10 mouse cellular contexts compared by ENCODE assay signal in the genomic region with DNA sequence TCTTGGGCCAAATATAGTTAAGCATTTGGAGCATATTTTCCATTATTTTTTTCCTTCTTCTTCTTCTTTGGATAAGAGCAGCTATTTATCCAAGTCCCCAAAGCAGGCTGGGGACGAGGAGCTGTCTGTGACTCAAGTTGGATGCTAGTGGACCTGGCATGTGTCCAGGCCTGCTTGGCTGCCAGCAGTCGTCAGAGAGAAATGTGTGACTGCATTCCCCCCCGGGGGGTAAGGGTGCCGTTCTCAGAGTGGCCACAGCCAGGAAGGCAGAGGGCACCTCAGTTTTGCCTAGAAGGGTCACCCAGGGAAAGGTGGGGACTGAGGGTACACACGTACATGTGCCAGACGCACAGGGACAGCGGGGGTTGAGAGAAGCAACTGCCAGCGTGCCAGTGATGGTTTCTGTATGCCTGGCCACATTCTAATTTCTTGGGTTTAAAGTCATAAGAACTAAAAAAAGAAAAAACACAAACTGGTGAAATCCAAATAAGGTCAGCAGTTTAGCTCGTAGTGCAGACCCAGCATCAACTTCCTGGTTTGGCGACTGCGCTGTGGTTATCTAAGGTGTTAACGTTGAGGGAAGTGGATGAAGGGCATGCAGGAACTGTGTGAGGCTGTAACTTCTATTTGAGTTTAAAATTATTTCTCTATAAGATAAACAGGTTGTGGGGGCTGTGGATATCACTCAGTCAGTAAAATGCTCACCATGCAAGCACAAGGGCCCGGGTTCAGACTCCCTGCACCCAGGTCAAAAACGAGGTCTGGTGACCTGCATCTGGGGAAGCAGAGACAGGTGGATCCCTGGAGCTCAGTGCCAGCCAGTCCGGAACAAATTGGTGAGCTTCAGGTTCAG. TPM values are rescaled to one million over a fixed set of nuclear protein-coding genes. Genes with fewer than 3 reads are reported as not detected.
DNase-seq lines count a peak whose midpoint lies in the region; ATAC-seq lines count a peak whose summit lies in the region.
"Had no signal": no experiment of that assay in that cellular context is flagged by ENCODE, and none has a peak within 500 bp of the region (broad histone marks: within the 10 kb centered on the region; RNA-seq: fewer than 3 reads in every experiment).

No protein-coding gene starts in this region.

- intact Hi-C loops in left cerebral cortex, postnatal 4 days (cut with DNase I), result no loop called here

- no peaks in the 10 kb centered on the region for H3K36me3 ChIP-seq in forebrain, embryonic 14.5 days (ENCODE audit: control insufficient read depth, insufficient read depth, low read length)
- H3K36me3 ChIP-seq in forebrain, embryonic 11.5 days (ENCODE audit: control insufficient read depth, insufficient read depth, low read length), result no peaks in the 10 kb centered on the region
- H3K36me3 ChIP-seq: embryonic facial prominence, embryonic 15.5 days; midbrain, embryonic 12.5 days had no signal

- peak; percentile 70 for DNase-seq in forebrain, embryonic 14.5 days (ENCODE audit: low spot score)
- DNase-seq in forebrain, embryonic 11.5 days (ENCODE audit: low spot score), result no peak
- DNase-seq in adrenal gland, postnatal 14 days, result peak; percentile 92
- DNase-seq in frontal cortex, postnatal 36 days (ENCODE audit: low spot score in 2 of 2), result peak; percentile 72 to 75
- peak; percentile 78 to 83 for DNase-seq in kidney, adult 8-10 months
- peak; percentile 79 for DNase-seq in left cerebral cortex, postnatal 4 days
- peak; percentile 62 for DNase-seq in telencephalon, adult 2 months (ENCODE audit: low read depth, low spot score)
- no peak for DNase-seq in thymus, postnatal 4 days

- no peak overlapping the region for H3K9ac ChIP-seq in forebrain, embryonic 14.5 days (ENCODE audit: low read length)
- H3K9ac ChIP-seq in forebrain, embryonic 11.5 days (ENCODE audit: low read length), result no peak overlapping the region
- H3K9ac ChIP-seq: embryonic facial prominence, embryonic 15.5 days; midbrain, embryonic 12.5 days had no signal

- H3K27me3 ChIP-seq in forebrain, embryonic 14.5 days (replicated peaks; ENCODE audit: control insufficient read depth, insufficient read depth, low read length), result no peaks in the 10 kb centered on the region
- no peaks in the 10 kb centered on the region for H3K27me3 ChIP-seq in forebrain, embryonic 11.5 days (ENCODE audit: control insufficient read depth, insufficient read depth, low read length)
- H3K27me3 ChIP-seq: embryonic facial prominence, embryonic 15.5 days had no signal

- no peaks in the 10 kb centered on the region for H3K9me3 ChIP-seq in forebrain, embryonic 14.5 days (replicated peaks; ENCODE audit: control insufficient read depth, low read length)
- no peaks in the 10 kb centered on the region for H3K9me3 ChIP-seq in forebrain, embryonic 11.5 days (ENCODE audit: control insufficient read depth, low read length)
- H3K9me3 ChIP-seq: embryonic facial prominence, embryonic 15.5 days; midbrain, embryonic 12.5 days had no signal

- H3K4me3 ChIP-seq in forebrain, embryonic 14.5 days (ENCODE audit: low read depth, low read length), result no peak overlapping the region
- H3K4me3 ChIP-seq in forebrain, embryonic 11.5 days (ENCODE audit: low read depth, low read length), result no peak overlapping the region
- H3K4me3 ChIP-seq: embryonic facial prominence, embryonic 15.5 days; midbrain, embryonic 12.5 days had no signal

- ATAC-seq in forebrain, embryonic 14.5 days, result no peak
- no peak for ATAC-seq in forebrain, embryonic 11.5 days (replicated peaks; ENCODE audit: low FRiP score)

- no peak overlapping the region for H3K4me2 ChIP-seq in forebrain, embryonic 14.5 days (ENCODE audit: low read length)
- no peak overlapping the region for H3K4me2 ChIP-seq in forebrain, embryonic 11.5 days (ENCODE audit: low read depth, low read length, severe bottlenecking)
- H3K4me2 ChIP-seq: embryonic facial prominence, embryonic 15.5 days; midbrain, embryonic 12.5 days had no signal

- peaks cover 6% of the 10 kb centered on the region; the same call in 1 of the 2 replicates for H3K4me1 ChIP-seq in forebrain, embryonic 14.5 days (ENCODE audit: control insufficient read depth, insufficient read depth, low read length)
- H3K4me1 ChIP-seq in forebrain, embryonic 11.5 days (replicated peaks; ENCODE audit: control insufficient read depth, insufficient read depth, low read length), result no peaks in the 10 kb centered on the region
- H3K4me1 ChIP-seq: midbrain, embryonic 12.5 days had no signal

- H3K27ac ChIP-seq in forebrain, embryonic 14.5 days (ENCODE audit: low read depth, low read length), result no peak overlapping the region
- no peak overlapping the region for H3K27ac ChIP-seq in forebrain, embryonic 11.5 days (ENCODE audit: low read depth, low read length)
- H3K27ac ChIP-seq: embryonic facial prominence, embryonic 15.5 days; midbrain, embryonic 12.5 days had no signal

- WGBS in forebrain, embryonic 14.5 days, result 71% methylated on average over 15 of the region's 15 CpGs
- WGBS in forebrain, embryonic 11.5 days, result 80% methylated on average over 15 of the region's 15 CpGs

RNA-seq across cellular contexts. Expression of a gene that starts 6.3 kb away (rescaled TPM):
- 6.3 and 6.7 TPM in 2 replicates for polyA plus RNA-seq in forebrain, embryonic 14.5 days (2014; fragmentation: Nextera tagmentation; extraction: Ambion mirVana)
- polyA plus RNA-seq in forebrain, embryonic 11.5 days (2014; fragmentation: Nextera tagmentation; extraction: Ambion mirVana), result 6.7 and 7.2 TPM in 2 replicates
- total RNA-seq in adrenal gland, postnatal 14 days (2021), result 31.5 and 37.3 TPM in 2 replicates
- 1 to 10 TPM; 4.3 to 4.4 TPM for total RNA-seq in left cerebral cortex, postnatal 4 days (2021)

RNA-seq across cellular contexts. Expression of a gene that starts 13.1 kb away (rescaled TPM):
- polyA plus RNA-seq in forebrain, embryonic 14.5 days (2014; fragmentation: Nextera tagmentation; extraction: Ambion mirVana), result 0.20 and 0.40 TPM in 2 replicates
- 0.29 and 0.48 TPM in 2 replicates for polyA plus RNA-seq in forebrain, embryonic 11.5 days (2014; fragmentation: Nextera tagmentation; extraction: Ambion mirVana)
- 0.26 and 0.63 TPM in 2 replicates for total RNA-seq in adrenal gland, postnatal 14 days (2021)
- total RNA-seq in left cerebral cortex, postnatal 4 days (2021), result under 1 TPM; 0.18 to 0.36 TPM

RNA-seq across cellular contexts. Expression of a gene that starts 18.2 kb away (rescaled TPM):
- polyA plus RNA-seq in forebrain, embryonic 14.5 days (2014; fragmentation: Nextera tagmentation; extraction: Ambion mirVana), result not detected in 2 replicates
- polyA plus RNA-seq in forebrain, embryonic 11.5 days (2014; fragmentation: Nextera tagmentation; extraction: Ambion mirVana), result not detected in 2 replicates
- total RNA-seq in adrenal gland, postnatal 14 days (2021), result not detected in 2 replicates
- not detected for total RNA-seq in left cerebral cortex, postnatal 4 days (2021)
- polyA plus RNA-seq: embryonic facial prominence, embryonic 15.5 days; midbrain, embryonic 12.5 days had no signal

RNA-seq across cellular contexts. Expression of a gene that starts 31.0 kb away (rescaled TPM):
- 20.8 and 24.1 TPM in 2 replicates for polyA plus RNA-seq in forebrain, embryonic 14.5 days (2014; fragmentation: Nextera tagmentation; extraction: Ambion mirVana)
- 19.6 and 20.4 TPM in 2 replicates for polyA plus RNA-seq in forebrain, embryonic 11.5 days (2014; fragmentation: Nextera tagmentation; extraction: Ambion mirVana)
- total RNA-seq in adrenal gland, postnatal 14 days (2021), result 12.3 and 14.7 TPM in 2 replicates
- 10 to 100 TPM; 22.7 to 23.1 TPM for total RNA-seq in left cerebral cortex, postnatal 4 days (2021)

RNA-seq across cellular contexts. Expression of a gene that starts 43.7 kb away (rescaled TPM):
- 0.13 and 0.96 TPM in 2 replicates for polyA plus RNA-seq in forebrain, embryonic 14.5 days (2014; fragmentation: Nextera tagmentation; extraction: Ambion mirVana)
- polyA plus RNA-seq in forebrain, embryonic 11.5 days (2014; fragmentation: Nextera tagmentation; extraction: Ambion mirVana), result 0.52 and 0.73 TPM in 2 replicates
- 0.52 and 0.53 TPM in 2 replicates for total RNA-seq in adrenal gland, postnatal 14 days (2021)
- total RNA-seq in left cerebral cortex, postnatal 4 days (2021), result 1 to 10 TPM; 4.2 to 5.3 TPM
- polyA plus RNA-seq: embryonic facial prominence, embryonic 15.5 days had no signal

Comparison
In these comparisons a context has a peak if more than half of its experiments do, and no peak if none do; other contexts are left out.
1. DNase-seq: peak in forebrain, embryonic 14.5 days (single experiment), adrenal gland, postnatal 14 days (single experiment), frontal cortex, postnatal 36 days (2 of 2), kidney, adult 8-10 months (2 of 2), left cerebral cortex, postnatal 4 days (single experiment) and telencephalon, adult 2 months (single experiment); none in forebrain, embryonic 11.5 days (single experiment) and thymus, postnatal 4 days (single experiment).